Mouse (Mus musculus) lung, adult 2 months (tissue): ENCODE data around the gene AF067063.

Experiments used
- CTCF ChIP-seq: fragments of 200-500 bp; IDR thresholded peaks from 2 replicates; pipeline ENCODE4 v1.5.1; 2011; ENCODE audit warnings: mild to moderate bottlenecking, low read length, control low read depth; ENCODE audit not compliant: insufficient read depth
- POLR2A ChIP-seq: fragments of 200-500 bp; IDR thresholded peaks from 2 replicates; pipeline ENCODE4 v1.6.1; 2011; ENCODE audit warnings: low read depth, mild to moderate bottlenecking, control low read depth, low read length, borderline replicate concordance; ENCODE audit errors: extremely low read depth

DNA sequence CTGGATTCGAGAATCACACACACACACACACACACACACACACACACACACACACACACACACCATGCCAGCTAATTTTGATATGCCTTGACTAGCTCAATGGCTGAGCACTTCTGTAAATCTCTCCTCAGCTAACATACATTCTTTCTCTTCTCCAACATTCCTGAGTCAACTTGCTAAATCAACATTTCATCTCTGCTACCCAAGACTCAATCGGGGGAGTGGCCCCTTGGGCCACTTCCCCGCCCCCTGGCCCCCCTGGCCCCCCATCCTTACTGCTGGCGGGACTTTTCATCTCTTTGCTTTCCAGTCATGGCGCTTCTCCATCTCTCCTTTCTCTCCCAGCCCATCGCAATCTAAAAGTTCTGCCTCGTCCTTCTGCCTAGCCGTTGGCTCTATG lies 13.2 kb downstream of the AF067063 start:
- TF ChIP-seq POLR2A: no peak
- no peak for TF ChIP-seq CTCF
